Mouse (Mus musculus) MEL (cell line): ENCODE results near the gene Pcgf5. TPM values are rescaled to one million over a fixed set of nuclear protein-coding genes. Genes with fewer than 3 reads are reported as not detected.

Experiments
- DNase-seq: peaks from one replicate; pipeline ENCODE4 v3.0.0; 2011; ENCODE audit warnings: low read depth, low spot score
- H3K27ac ChIP-seq: 2 replicates; pipeline ENCODE4 v1.5.1; 2012; ENCODE audit warnings: low read depth, mild to moderate bottlenecking, control low read depth, low read length, moderate library complexity; ENCODE audit not compliant: control insufficient read depth
- H3K27me3 ChIP-seq, 2 experiments: fragments of 150-350 bp in 1 of 2; sonication (generic) in 1 of 2; 2 replicates each; pipeline ENCODE4 v1.6.1; 2012; ENCODE audit warnings: low read length in 2 of 2, mild to moderate bottlenecking in 2 of 2, improper control_type of control experiment in 1 of 2, moderate library complexity in 1 of 2; ENCODE audit not compliant: insufficient read depth in 2 of 2, control insufficient read depth in 1 of 2
- H3K36me3 ChIP-seq, 2 experiments: 2 replicates each; pipeline ENCODE4 v1.6.1; 2012 to 2014; ENCODE audit warnings: low read length in 2 of 2, improper control_type of control experiment in 1 of 2, inconsistent platforms in 1 of 2, mild to moderate bottlenecking in 1 of 2; ENCODE audit not compliant: insufficient read depth in 2 of 2, control insufficient read depth in 1 of 2
- H3K4me1 ChIP-seq, 2 experiments: fragments of 150-350 bp in 1 of 2; sonication (generic) in 1 of 2; 2 replicates each; pipeline ENCODE4 v1.6.1; 2012; ENCODE audit warnings: low read length in 2 of 2, improper control_type of control experiment in 1 of 2, mild to moderate bottlenecking in 1 of 2; ENCODE audit not compliant: insufficient read depth in 2 of 2, control insufficient read depth in 1 of 2
- H3K4me3 ChIP-seq, 2 experiments: fragments of 150-350 bp in 1 of 2; sonication (generic) in 1 of 2; 2 replicates each; pipeline ENCODE4 v1.5.1; 2012; ENCODE audit warnings: low read depth in 2 of 2, low read length in 2 of 2, mild to moderate bottlenecking in 2 of 2, moderate library complexity in 2 of 2, control low read depth in 1 of 2, improper control_type of control experiment in 1 of 2; ENCODE audit not compliant: control insufficient read depth in 1 of 2, insufficient read depth in 1 of 2
- H3K79me2 ChIP-seq: 2 replicates; pipeline ENCODE4 v1.6.1; 2012; ENCODE audit warnings: mild to moderate bottlenecking, low read length, moderate library complexity; ENCODE audit not compliant: control insufficient read depth, poor library complexity, insufficient read depth
- H3K9ac ChIP-seq: 2 replicates; pipeline ENCODE4 v1.6.1; 2012; ENCODE audit warnings: low read depth, mild to moderate bottlenecking, control low read depth, low read length, moderate library complexity; ENCODE audit not compliant: control insufficient read depth, poor library complexity, severe bottlenecking
- H3K9me3 ChIP-seq: fragments of 150-350 bp; sonication (generic); replicated peaks from 2 replicates; pipeline ENCODE4 v1.6.1; 2012; ENCODE audit warnings: mild to moderate bottlenecking, low read length, improper control_type of control experiment, moderate library complexity; ENCODE audit not compliant: insufficient read depth
- CHD2 ChIP-seq: IDR thresholded peaks from 2 replicates; pipeline ENCODE4 v1.6.1; 2011; ENCODE audit warnings: low read length, improper control_type of control experiment
- CTCF ChIP-seq, 3 experiments: IDR thresholded peaks in 2 of 3; conservative IDR thresholded peaks in 1 of 3; 2 replicates each; pipeline ENCODE4 v1.5.1; 2011 to 2012; ENCODE audit warnings: low read length in 3 of 3, low read depth in 2 of 3, mild to moderate bottlenecking in 2 of 3, improper control_type of control experiment in 1 of 3, inconsistent platforms in 1 of 3, mixed read lengths in 1 of 3, moderate library complexity in 1 of 3; ENCODE audit not compliant: control insufficient read depth in 1 of 3, insufficient read depth in 1 of 3, poor library complexity in 1 of 3, severe bottlenecking in 1 of 3
- E2F4 ChIP-seq: IDR thresholded peaks from 2 replicates; pipeline ENCODE4 v1.6.1; 2011; ENCODE audit warnings: low read depth, low read length, improper control_type of control experiment, borderline replicate concordance
- EP300 ChIP-seq, 2 experiments: IDR thresholded peaks; 2 replicates each; pipeline ENCODE4 v1.6.1; 2011; ENCODE audit warnings: improper control_type of control experiment in 2 of 2, low read length in 2 of 2, low read depth in 1 of 2, mild to moderate bottlenecking in 1 of 2
- ETS1 ChIP-seq: IDR thresholded peaks from 2 replicates; pipeline ENCODE4 v1.6.1; 2012; ENCODE audit warnings: low read depth, mild to moderate bottlenecking, inconsistent platforms, low read length, improper control_type of control experiment, moderate library complexity
- GABPA ChIP-seq: IDR thresholded peaks from 2 replicates; pipeline ENCODE4 v1.6.1; 2012; ENCODE audit warnings: low read depth, mild to moderate bottlenecking, inconsistent platforms, low read length, improper control_type of control experiment, moderate library complexity
- GATA1 ChIP-seq: IDR thresholded peaks from 2 replicates; pipeline ENCODE4 v1.6.1; 2011; ENCODE audit warnings: low read depth, low read length, improper control_type of control experiment
- JUND ChIP-seq: IDR thresholded peaks from 2 replicates; pipeline ENCODE4 v1.6.1; 2011; ENCODE audit warnings: low read depth, mild to moderate bottlenecking, improper control_type of control experiment, low read length
- KAT2A ChIP-seq: conservative IDR thresholded peaks from 2 replicates; pipeline ENCODE4 v1.6.1; 2012; ENCODE audit warnings: low read depth, low read length, improper control_type of control experiment, inconsistent platforms
- MAFK ChIP-seq: IDR thresholded peaks from 2 replicates; pipeline ENCODE4 v1.6.1; 2011; ENCODE audit warnings: low read depth, mild to moderate bottlenecking, low read length, improper control_type of control experiment, borderline replicate concordance
- MAZ ChIP-seq: IDR thresholded peaks from 2 replicates; pipeline ENCODE4 v1.6.1; 2012; ENCODE audit warnings: low read depth, mild to moderate bottlenecking, inconsistent platforms, low read length, improper control_type of control experiment
- MYB ChIP-seq: IDR thresholded peaks from 2 replicates; pipeline ENCODE4 v1.6.1; 2011; ENCODE audit warnings: mild to moderate bottlenecking, low read depth, low read length, improper control_type of control experiment
- NELFE ChIP-seq: IDR thresholded peaks from 2 replicates; pipeline ENCODE4 v1.6.1; 2011; ENCODE audit warnings: low read depth, low read length, improper control_type of control experiment
- POLR2A ChIP-seq, 2 experiments: IDR thresholded peaks; 2 replicates each; pipeline ENCODE4 v1.6.1; 2011 to 2012; ENCODE audit warnings: low read length in 2 of 2, mild to moderate bottlenecking in 2 of 2, control low read depth in 1 of 2, improper control_type of control experiment in 1 of 2, low read depth in 1 of 2, moderate library complexity in 1 of 2; ENCODE audit not compliant: control insufficient read depth in 1 of 2, insufficient read depth in 1 of 2, poor library complexity in 1 of 2
- POLR2AphosphoS2 ChIP-seq: IDR thresholded peaks from 2 replicates; pipeline ENCODE4 v1.6.1; 2011; ENCODE audit warnings: low read length, improper control_type of control experiment
- POLR2AphosphoS5 ChIP-seq: IDR thresholded peaks from 2 replicates; pipeline ENCODE4 v1.6.1; 2012; ENCODE audit warnings: low read depth, borderline replicate concordance, mild to moderate bottlenecking, inconsistent platforms, low read length, moderate library complexity, mixed read lengths
- RAD21 ChIP-seq: IDR thresholded peaks from 2 replicates; pipeline ENCODE4 v1.6.1; 2011; ENCODE audit warnings: mild to moderate bottlenecking, low read depth, low read length, improper control_type of control experiment
- RCOR1 ChIP-seq: IDR thresholded peaks from 2 replicates; pipeline ENCODE4 v1.6.1; 2012; ENCODE audit warnings: low read depth, mild to moderate bottlenecking, inconsistent platforms, low read length, improper control_type of control experiment
- SMC3 ChIP-seq: IDR thresholded peaks from 2 replicates; pipeline ENCODE4 v1.6.1; 2011; ENCODE audit warnings: low read depth, low read length, improper control_type of control experiment
- TAL1 ChIP-seq: IDR thresholded peaks from 2 replicates; pipeline ENCODE4 v1.6.1; 2012; ENCODE audit warnings: mild to moderate bottlenecking, inconsistent platforms, low read length, moderate library complexity, mixed read lengths
- TBP ChIP-seq: IDR thresholded peaks from 2 replicates; pipeline ENCODE4 v1.8.0; 2011; ENCODE audit warnings: low read depth, low read length, improper control_type of control experiment
- TCF12 ChIP-seq: IDR thresholded peaks from 2 replicates; pipeline ENCODE4 v1.6.1; 2014; ENCODE audit warnings: low read depth, mild to moderate bottlenecking, inconsistent platforms, low read length, improper control_type of control experiment, moderate library complexity
- UBTF ChIP-seq: IDR thresholded peaks from 2 replicates; pipeline ENCODE4 v1.6.1; 2012; ENCODE audit warnings: low read depth, mild to moderate bottlenecking, inconsistent platforms, low read length, improper control_type of control experiment, moderate library complexity, borderline replicate concordance; ENCODE audit not compliant: insufficient read depth
- USF2 ChIP-seq, 2 experiments: IDR thresholded peaks; 2 replicates each; pipeline ENCODE4 v1.6.1; 2011 to 2012; ENCODE audit warnings: improper control_type of control experiment in 2 of 2, low read length in 2 of 2, borderline replicate concordance in 1 of 2, inconsistent platforms in 1 of 2, low read depth in 1 of 2, mild to moderate bottlenecking in 1 of 2; ENCODE audit not compliant: insufficient read depth in 1 of 2
- ZC3H11A ChIP-seq: IDR thresholded peaks from 2 replicates; pipeline ENCODE4 v1.6.1; 2012; ENCODE audit warnings: low read depth, mild to moderate bottlenecking, inconsistent platforms, low read length, improper control_type of control experiment
- ZKSCAN1 ChIP-seq: IDR thresholded peaks from 2 replicates; pipeline ENCODE4 v1.6.1; 2012; ENCODE audit warnings: low read depth, mild to moderate bottlenecking, inconsistent platforms, low read length, improper control_type of control experiment, moderate library complexity
- ZMIZ1 ChIP-seq: IDR thresholded peaks from 2 replicates; pipeline ENCODE4 v1.6.1; 2012; ENCODE audit warnings: low read depth, mild to moderate bottlenecking, inconsistent platforms, low read length, improper control_type of control experiment, moderate library complexity
- ZNF384 ChIP-seq: IDR thresholded peaks from 2 replicates; pipeline ENCODE4 v1.6.1; 2012; ENCODE audit warnings: low read depth, mild to moderate bottlenecking, inconsistent platforms, low read length, improper control_type of control experiment
- polyA plus RNA-seq, 2 experiments: library from polyadenylated mRNA; stranded (reverse) in 1 of 2; unstranded in 1 of 2; fragments of >175 nt in 1 of 2; fragments of >200 nt in 1 of 2; gene quantifications; 2 replicates each; pipeline versions ENCODE4 v1.2.1 to v1.2.4; 2012; ENCODE audit warnings: low replicate concordance in 2 of 2, low read depth in 1 of 2; ENCODE audit not compliant: insufficient read length in 2 of 2, insufficient read depth in 1 of 2, missing spikeins in 1 of 2
- total RNA-seq: library from RNA; depleted of rRNA; stranded (reverse); fragments of 300-350 nt; gene quantifications from 2 replicates; pipeline ENCODE4 v1.2.3, GENCODE M21; 2012

Pcgf5 gene
- total and polyA plus RNA-seq, 3 experiments = 10.0 to 23.2 TPM; not detected in 1

DNA sequence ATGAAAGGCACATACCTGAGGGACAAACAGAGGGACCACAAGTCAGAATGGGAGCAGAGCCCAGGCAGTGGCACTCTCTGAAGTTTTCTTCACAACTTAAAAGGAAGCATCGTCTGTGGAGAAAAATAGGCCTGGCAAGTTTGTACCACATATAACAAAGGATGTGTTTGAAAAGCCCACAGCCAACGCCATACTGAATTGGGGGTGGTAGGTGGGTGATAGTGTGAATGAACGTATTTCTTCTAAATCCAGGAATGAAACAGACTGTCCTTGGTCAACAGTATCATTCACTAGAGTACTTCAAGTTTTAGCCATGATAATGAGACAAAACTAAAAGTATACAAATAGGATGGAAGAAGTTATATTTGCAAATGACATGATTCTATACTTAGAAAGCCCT, 123.2 kb downstream of the Pcgf5 start:
- Histone ChIP-seq H3K4me3 (no peak overlapping the region), H3K9ac (no peak overlapping the region), H3K36me3 (peaks cover 0 to 11% of the 10 kb centered on the region in 2 experiments; a peak in 2 of 4 replicates), H3K27ac (no peak overlapping the region)
- TF ChIP-seq TCF12 = no peak
- no peak for TF ChIP-seq ZKSCAN1
- TF ChIP-seq SMC3 = no peak
- no peak for TF ChIP-seq ZC3H11A
- no peak for TF ChIP-seq GATA1
- no peak for TF ChIP-seq RAD21
- TF ChIP-seq JUND = no peak
- no peak for TF ChIP-seq RCOR1
- no peak for TF ChIP-seq MAZ
- no peak for TF ChIP-seq NELFE
- TF ChIP-seq MAFK = no peak
- TF ChIP-seq POLR2AphosphoS5 = no peak
- no peak for TF ChIP-seq CTCF (IDR thresholded peaks at IDR 0.05 in 2 of 3, conservative IDR thresholded peaks at IDR 0.05 in 1 of 3; ENCODE audit: control insufficient read depth in 1 of 3, insufficient read depth in 1 of 3, low read depth in 2 of 3, low read length in 3 of 3, poor library complexity in 1 of 3, severe bottlenecking in 1 of 3)
- no peak for TF ChIP-seq TAL1
- TF ChIP-seq TBP = no peak
- TF ChIP-seq MYB = no peak
- TF ChIP-seq E2F4 = no peak
- TF ChIP-seq ZMIZ1 = no peak
- TF ChIP-seq, all 39 proteins: peak for 0
- H3K9me3 ChIP-seq = no peaks in the 10 kb centered on the region
- H3K79me2 ChIP-seq = no peaks in the 10 kb centered on the region
- no peak for DNase-seq
- no peaks in the 10 kb centered on the region for H3K27me3 ChIP-seq
- H3K4me1 ChIP-seq = peaks cover 2 to 5% of the 10 kb centered on the region in 2 experiments; a peak in 2 of 4 replicates

DNA sequence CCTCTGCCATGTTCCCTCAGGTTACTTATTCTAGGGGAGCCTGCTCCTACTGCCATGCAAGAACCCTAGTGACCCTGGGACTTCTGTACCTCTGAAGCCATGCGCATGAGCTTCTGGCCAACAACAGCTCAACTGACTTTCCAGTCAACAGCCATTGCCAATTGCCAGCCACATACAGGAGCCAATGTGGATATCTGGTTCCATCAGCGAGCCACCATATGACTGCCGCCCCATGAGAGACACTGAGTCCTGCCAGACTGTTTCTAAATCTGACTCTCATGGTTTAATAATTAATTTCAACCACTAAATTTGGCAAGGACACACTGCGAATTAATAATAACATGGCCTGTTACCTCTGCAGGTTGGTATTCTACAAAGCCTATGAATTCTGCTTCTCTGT, 128.5 kb downstream of the Pcgf5 start:
- no peak for TF ChIP-seq TAL1
- no peak for TF ChIP-seq JUND
- no peak for TF ChIP-seq POLR2A (IDR thresholded peaks at IDR 0.05; ENCODE audit: control insufficient read depth in 1 of 2, insufficient read depth in 1 of 2, low read depth in 1 of 2, low read length in 2 of 2, poor library complexity in 1 of 2)
- TF ChIP-seq KAT2A = no peak
- no peak for TF ChIP-seq GATA1
- no peak for TF ChIP-seq RAD21
- no peak for TF ChIP-seq USF2 (IDR thresholded peaks at IDR 0.05; ENCODE audit: borderline replicate concordance in 1 of 2, insufficient read depth in 1 of 2, low read depth in 1 of 2, low read length in 2 of 2)
- TF ChIP-seq ETS1 = no peak
- TF ChIP-seq CHD2 = no peak
- no peak for TF ChIP-seq MAFK
- no peak for TF ChIP-seq POLR2AphosphoS5
- TF ChIP-seq POLR2AphosphoS2 = no peak
- no peak for TF ChIP-seq E2F4
- no peak for TF ChIP-seq GABPA
- TF ChIP-seq ZNF384 = no peak
- TF ChIP-seq NELFE = no peak
- TF ChIP-seq EP300 (IDR thresholded peaks at IDR 0.05; ENCODE audit: low read depth in 1 of 2, low read length in 2 of 2) = no peak
- TF ChIP-seq TCF12 = no peak
- TF ChIP-seq MAZ = no peak
- no peak for TF ChIP-seq UBTF
- H3K4me3 ChIP-seq = no peak overlapping the region
- peaks cover 0 to 16% of the 10 kb centered on the region in 2 experiments; a peak in 2 of 4 replicates for H3K36me3 ChIP-seq
- peak overlapping the region; percentile 78 for H3K27ac ChIP-seq
- H3K9me3 ChIP-seq = no peaks in the 10 kb centered on the region
- no peak for DNase-seq
- H3K27me3 ChIP-seq = no peaks in the 10 kb centered on the region
- H3K79me2 ChIP-seq = no peaks in the 10 kb centered on the region
- H3K9ac ChIP-seq = no peak overlapping the region
- peaks cover 5 to 14% of the 10 kb centered on the region in 2 experiments; a peak in 3 of 4 replicates for H3K4me1 ChIP-seq
